Mouse (Mus musculus): ENCODE results near the gene Otud7b.
"Not testable (repeated sequence)": the region's sequence is repeated elsewhere in the genome, so short reads cannot be mapped to it uniquely, and the experiment has no call there.

The Otud7b gene

GRCm38 (mm10) chr3:96152611-96153010, 48.3 kb downstream of the Otud7b start:
- DNase-seq: peak; percentile 85

GRCm38 (mm10) chr3:96155501-96155900, 51.2 kb downstream of the Otud7b start:
- DNase-seq: peak; percentile 91

- no peak for DNase-seq
Observed at GRCm38 (mm10) chr3:96159820-96160219, 55.5 kb downstream of the Otud7b start.

DNA sequence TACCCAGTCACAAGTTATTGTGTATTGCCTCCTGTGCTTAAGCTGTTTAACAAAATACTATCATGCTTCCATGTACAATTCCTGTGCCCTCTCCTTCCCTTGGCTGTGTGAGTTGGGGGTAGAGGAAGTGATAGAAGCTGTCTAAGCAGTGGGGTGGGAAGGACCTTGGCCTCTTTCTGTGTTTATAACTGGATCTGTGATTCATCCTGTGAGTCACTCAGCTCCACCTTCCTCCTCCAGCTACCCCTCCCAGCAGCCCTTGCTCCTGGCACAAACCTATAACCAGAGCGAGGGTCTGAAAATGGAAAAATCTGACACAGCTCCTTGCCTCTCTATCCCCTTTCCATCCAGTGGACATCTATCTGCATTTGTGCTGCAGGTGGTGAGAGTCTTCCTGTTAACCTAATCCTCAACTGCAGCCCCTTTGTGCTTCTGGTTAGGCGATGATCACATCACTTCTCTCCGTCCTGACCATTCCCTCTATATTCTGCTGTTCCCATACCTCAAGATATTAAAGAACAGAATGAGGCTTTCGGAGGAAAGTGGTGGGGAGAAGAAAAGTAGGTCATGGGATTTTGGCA, 56.0 kb downstream of the Otud7b start:
- peak; percentile 98 for DNase-seq

DNA sequence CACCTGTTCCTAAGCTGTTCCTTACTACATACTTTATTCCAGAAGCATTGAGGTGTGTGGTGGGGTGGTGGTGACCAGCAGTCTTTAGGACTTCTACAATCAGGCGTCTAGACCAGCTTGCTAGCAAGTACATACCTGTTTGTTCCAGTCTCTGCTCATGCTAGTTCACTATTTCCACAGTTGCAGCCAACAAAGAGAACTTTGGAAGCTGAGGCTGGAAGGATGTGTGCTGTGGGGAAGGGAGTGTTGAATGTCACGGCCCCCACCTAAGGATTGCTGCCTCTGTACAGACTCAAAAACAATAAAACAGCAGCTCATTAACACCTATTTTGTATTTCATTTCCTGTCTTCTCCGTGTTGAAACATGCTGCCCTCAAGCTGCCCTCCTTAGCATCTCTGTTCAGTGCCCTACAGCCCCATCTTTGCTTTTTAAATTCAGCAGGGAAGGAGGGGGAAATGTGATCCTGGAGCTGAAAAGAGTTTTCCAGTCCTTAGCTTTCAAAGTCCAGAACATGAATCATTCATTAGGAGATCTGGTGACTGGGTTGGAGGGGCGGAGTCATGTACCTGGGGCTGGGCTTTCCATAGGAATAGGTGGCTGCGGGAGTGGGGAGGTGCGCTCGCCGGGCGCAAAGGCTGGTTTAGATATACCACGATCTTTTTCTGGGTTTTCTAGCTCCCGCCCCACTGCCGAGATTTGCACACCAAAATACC, 56.6 kb downstream of the Otud7b start:
- DNase-seq: peak; percentile 96

GRCm38 (mm10) chr3:96161869-96162840, 57.8 kb downstream of the Otud7b start, which contains the start of gene Mtmr11:
Mtmr11 (plus strand) TSS chr3:96162004.
- peak; percentile 97 for DNase-seq

DNA sequence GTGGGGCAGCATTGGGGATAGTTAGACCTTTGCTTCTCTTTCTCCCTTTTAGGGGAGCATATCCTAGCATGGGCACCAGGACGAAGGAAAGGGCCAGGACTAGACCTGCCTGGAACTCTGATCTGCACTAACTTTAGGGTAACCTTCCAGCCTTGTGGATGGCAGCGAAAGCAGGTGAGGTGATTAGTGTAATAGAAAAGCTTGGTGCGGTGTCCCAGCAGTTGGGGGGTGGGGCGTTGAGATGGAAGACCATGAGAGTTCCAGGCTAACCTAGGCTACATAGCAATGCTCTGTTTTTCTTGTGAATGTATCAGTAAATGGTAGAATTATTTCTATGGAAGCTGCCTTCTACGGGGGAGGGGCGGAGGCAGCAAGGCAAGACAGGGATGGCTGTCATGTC, 58.7 kb downstream of the Otud7b start:
- peak; percentile 90 for DNase-seq

DNA sequence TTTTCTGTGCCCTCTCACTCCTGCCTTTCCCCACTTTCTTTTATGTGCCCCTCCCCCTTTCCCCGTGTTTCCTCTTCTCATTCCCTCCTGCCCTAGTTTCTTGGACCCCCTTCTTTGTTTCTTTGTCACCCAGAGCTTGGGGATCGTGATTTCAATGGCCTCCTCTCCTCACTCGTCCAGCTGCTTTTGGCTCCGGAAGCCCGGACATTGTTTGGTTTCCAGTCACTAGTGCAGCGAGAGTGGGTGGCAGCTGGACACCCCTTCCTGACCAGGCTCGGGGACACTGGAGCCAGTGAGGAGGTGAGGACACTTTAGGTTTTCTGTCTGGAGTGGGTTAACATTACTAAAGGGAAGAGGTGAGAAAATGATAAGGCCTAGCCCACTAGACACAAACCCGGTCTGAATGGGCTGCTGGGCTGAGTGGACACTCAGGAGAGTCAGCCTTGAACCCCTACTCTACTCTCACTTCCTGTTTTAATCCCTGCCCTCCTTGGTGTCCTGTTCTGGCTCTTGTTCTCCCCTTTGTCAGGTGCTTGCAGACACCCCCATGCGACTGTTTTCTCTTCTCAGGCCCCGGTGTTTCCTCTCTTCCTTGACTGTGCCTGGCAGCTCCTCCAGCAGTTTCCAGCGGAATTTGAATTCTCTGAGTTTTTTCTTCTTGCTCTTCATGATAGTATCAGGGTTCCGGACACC, 64.3 kb downstream of the Otud7b start:
- DNase-seq: peak; percentile 94

- DNase-seq: no peak
Observed at GRCm38 (mm10) chr3:96170276-96170675, 65.9 kb downstream of the Otud7b start.

GRCm38 (mm10) chr3:96170976-96171545, 66.7 kb downstream of the Otud7b start:
- no peak for DNase-seq

- no peak for DNase-seq
Observed at GRCm38 (mm10) chr3:96171583-96172196, 67.4 kb downstream of the Otud7b start.

DNA sequence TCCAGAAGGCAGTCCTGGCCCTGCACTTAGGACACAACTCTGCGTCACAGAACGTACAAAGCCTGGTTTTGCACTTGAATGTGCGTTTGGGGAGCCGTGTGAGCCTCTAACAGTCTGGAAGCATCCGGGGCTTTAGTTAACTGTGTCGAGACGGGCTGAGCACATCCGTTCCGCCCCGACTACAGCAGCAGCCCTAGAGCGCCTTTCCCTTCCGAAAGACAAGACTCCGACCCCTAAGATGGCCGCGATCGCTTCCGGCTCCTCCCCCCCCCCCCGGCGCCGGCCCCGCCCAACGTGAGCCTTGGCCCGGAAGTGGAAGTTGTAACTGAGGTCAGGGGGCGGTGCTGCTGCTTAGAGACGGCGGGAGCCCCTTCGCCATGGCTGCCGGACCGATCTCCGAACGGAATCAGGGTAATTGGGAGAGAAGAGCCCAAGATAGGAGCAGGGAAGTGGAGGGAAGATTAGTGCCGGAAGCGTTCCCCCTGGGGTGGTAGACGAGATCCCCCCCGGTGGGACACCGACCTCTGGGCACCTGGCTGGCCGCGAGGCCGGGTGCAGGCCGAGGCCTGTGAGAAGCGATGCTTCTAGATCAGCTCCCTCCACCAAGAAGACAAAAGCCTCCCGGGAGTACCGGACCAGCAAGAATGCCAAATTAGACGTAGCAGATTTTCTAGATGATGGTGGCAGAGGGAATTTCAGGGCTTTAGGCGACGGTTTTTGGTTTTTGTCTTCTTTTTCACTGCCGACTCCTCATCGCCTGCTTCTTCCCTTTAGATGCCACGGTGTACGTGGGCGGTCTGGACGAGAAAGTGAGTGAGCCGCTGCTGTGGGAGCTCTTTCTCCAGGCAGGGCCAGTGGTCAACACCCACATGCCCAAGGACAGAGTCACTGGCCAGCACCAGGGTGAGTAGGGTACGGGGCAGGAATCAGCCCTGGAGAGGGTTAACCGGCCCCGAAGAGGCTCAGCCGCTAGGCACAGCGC, 68.2 kb downstream of the Otud7b start, which contains the start of gene Sf3b4:
Gene Sf3b4 (plus strand): TSS at position 136 of the 982 bp plus-strand sequence.
- DNase-seq: peak; percentile 99

- no peak for DNase-seq
Observed at GRCm38 (mm10) chr3:96173185-96173584, 68.9 kb downstream of the Otud7b start.

DNA sequence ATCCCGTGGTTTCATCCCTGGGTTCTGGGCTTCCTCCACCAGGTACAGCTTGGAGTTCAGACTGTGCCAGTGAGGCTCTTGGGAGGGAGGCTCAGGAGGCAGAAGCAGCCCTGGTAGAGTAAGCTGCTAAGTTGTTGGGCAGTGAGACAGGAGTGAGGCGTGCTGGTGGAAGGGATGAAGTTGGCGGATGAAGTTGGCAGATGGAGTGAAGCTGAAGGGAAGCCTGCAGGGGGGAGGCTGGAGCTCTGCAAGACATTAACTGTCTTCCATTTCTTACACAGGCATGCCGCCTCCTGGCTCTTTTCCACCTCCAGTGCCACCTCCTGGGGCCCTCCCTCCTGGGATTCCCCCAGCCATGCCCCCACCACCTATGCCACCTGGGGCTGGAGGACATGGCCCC, 69.7 kb downstream of the Otud7b start:
- not testable (repeated sequence) for DNase-seq

DNA sequence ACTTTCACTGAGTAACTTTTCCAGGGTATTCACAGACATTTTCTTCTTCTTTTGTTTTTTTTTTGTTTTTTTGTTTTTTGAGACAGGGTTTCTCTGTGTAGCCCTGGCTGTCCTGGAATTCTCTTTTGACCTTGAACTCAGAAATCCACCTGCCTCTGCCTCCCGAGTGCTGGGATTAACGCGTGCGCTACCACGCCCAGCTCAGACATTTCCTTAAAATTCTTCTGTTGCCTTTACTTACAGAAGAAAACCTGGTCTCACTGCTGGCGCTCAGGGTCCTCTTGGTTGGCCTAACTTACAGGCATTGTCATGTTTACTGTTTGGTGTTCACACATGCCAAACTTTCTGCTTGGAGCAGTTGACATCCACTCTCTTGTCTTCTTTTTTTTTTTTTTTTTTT, 70.9 kb downstream of the Otud7b start:
- no peak for DNase-seq

DNA sequence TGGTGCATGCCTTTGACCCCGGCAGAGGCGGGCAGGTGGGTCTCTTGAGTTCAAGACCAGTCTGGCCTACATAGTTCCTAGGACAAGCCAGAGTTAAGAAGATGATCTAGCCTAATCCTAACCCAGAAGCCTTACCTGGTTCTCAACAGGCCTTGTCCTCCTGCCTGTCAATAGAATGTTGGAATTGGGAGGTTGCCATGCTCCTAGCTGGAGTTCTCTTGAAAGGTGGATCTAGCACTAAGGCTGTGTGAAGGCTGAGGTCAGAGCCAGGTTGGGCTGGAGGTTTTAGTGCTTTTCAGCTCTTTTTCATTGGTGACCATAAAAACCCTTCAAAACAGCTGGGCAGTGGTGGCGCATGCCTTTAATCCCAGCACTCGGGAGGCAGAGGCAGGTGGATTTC, 74.1 kb downstream of the Otud7b start:
- no peak for DNase-seq

- no peak for DNase-seq
Observed at GRCm38 (mm10) chr3:96178902-96179301, 74.6 kb downstream of the Otud7b start.

DNA sequence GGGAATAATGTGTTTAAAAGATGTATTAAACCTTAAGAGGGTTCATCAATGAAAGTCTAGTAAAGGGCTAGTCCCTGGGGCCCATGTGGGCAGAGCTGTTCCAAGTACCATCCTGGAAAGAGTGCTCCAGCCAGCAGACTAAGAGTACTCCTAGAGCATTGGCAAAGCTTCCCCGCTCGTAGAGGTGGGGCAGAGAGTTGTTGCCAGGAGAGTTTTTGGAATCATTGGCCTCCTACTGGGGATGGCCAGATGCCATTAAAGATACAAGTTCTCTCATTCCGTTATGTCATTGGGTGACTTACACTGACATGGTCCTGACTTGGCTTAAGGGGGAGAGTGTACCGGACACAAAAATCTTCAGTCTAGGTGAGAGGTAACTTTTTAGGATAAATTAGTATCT, 75.2 kb downstream of the Otud7b start:
- DNase-seq: peak; percentile 96

DNA sequence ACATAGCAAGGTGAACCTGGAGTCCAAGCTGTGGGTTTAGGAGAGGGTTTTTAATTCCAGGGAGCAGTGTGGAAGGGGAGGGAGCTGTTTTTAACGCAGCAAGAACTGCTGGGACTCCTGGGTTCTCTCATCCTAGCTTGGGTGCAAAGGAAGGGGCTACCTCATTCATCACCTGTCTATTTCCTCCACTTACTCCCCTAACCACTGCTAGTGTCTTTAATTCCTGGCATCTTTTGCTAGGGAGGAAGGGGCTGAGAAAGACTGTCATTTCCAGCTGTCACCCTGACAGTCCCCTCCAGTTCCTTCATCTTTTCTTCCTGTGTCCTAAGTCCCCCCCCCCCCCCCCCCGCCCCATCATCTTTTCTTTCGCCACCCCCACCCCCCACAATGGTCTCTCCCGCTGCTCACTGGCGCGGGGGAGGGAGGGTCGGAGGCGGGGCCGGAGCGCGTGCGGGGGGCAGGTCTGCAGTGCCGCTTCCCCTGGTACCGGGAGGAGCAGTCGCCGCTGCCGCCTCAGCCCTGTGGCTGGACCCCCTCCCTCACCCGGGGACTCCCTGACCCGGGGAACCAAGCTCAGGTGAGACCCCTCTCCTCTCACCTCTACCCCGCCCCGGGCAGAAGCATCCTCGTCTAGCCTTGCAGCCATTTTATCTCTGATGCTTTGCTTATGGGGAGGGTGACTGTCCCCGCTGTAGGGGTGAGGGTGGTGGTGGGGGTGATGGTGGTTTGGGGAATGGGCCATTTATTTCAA, 76.6 kb downstream of the Otud7b start, which contains the start of gene Sv2a:
Gene Sv2a (plus strand): TSS at position 425 of the 751 bp plus-strand sequence.
- peak; percentile 95 for DNase-seq

Data from heart, adult 11 months (tissue).